Mouse (Mus musculus) urinary bladder, postnatal 25 days (tissue): ENCODE measurements around the gene Hyal1.

ENCODE experiments used
- DNase-seq: peaks from one replicate; pipeline ENCODE4 v3.0.0; 2022; ENCODE audit warnings: low spot score

Hyal1 gene

GRCm38 (mm10) chr9:107576357-107577107, at the start of gene Hyal1:
Gene Hyal1 (plus strand): TSS chr9:107576927.
- DNase-seq: peak; percentile 68

GRCm38 (mm10) chr9:107533791-107534407, 42.8 kb upstream of the Hyal1 start, which contains the start of gene Tmem115:
Gene Tmem115 (plus strand): TSS chr9:107533945.
- peak; percentile 75 for DNase-seq

- DNase-seq: peak; percentile 39
Observed at GRCm38 (mm10) chr9:107534408-107535202, 42.1 kb upstream of the Hyal1 start.

GRCm38 (mm10) chr9:107538231-107538630, 38.5 kb upstream of the Hyal1 start:
- DNase-seq: no peak

GRCm38 (mm10) chr9:107538711-107539110, 38.0 kb upstream of the Hyal1 start:
- DNase-seq: no peak

GRCm38 (mm10) chr9:107539940-107540339, 36.8 kb upstream of the Hyal1 start:
- DNase-seq: no peak

GRCm38 (mm10) chr9:107540420-107540819, 36.3 kb upstream of the Hyal1 start:
- DNase-seq: no peak

GRCm38 (mm10) chr9:107541005-107541404, 35.7 kb upstream of the Hyal1 start:
- DNase-seq: no peak

- peak; percentile 90 for DNase-seq
Observed at GRCm38 (mm10) chr9:107541474-107542351, 35.0 kb upstream of the Hyal1 start, which contains the start of the genes Cyb561d2 and Nprl2. Gene Cyb561d2 (minus strand): TSS chr9:107542193. Gene Nprl2 (plus strand): TSS chr9:107542226.

GRCm38 (mm10) chr9:107542352-107542686, 34.4 kb upstream of the Hyal1 start:
- DNase-seq: no peak

- no peak for DNase-seq
Observed at GRCm38 (mm10) chr9:107542721-107543120, 34.0 kb upstream of the Hyal1 start.

- no peak for DNase-seq
Observed at GRCm38 (mm10) chr9:107543299-107543698, 33.4 kb upstream of the Hyal1 start.

GRCm38 (mm10) chr9:107544196-107544700, 32.5 kb upstream of the Hyal1 start:
- DNase-seq: no peak

GRCm38 (mm10) chr9:107544729-107545128, 32.0 kb upstream of the Hyal1 start:
- no peak for DNase-seq

- DNase-seq: no peak
Observed at GRCm38 (mm10) chr9:107545199-107545598, 31.5 kb upstream of the Hyal1 start.

- peak; percentile 75 for DNase-seq
Observed at GRCm38 (mm10) chr9:107545602-107546001, 31.1 kb upstream of the Hyal1 start.

GRCm38 (mm10) chr9:107547026-107547425, 29.7 kb upstream of the Hyal1 start, which contains the start of gene Zmynd10:
Gene Zmynd10 (plus strand): TSS chr9:107547298.
- peak; percentile 73 for DNase-seq

- DNase-seq: no peak
Observed at GRCm38 (mm10) chr9:107547957-107548356, 28.8 kb upstream of the Hyal1 start.

- no peak for DNase-seq
Observed at GRCm38 (mm10) chr9:107548820-107549219, 27.9 kb upstream of the Hyal1 start.

GRCm38 (mm10) chr9:107549297-107550074, 27.2 kb upstream of the Hyal1 start:
- no peak for DNase-seq
